Mouse (Mus musculus): ENCODE measurements around the gene Atp2c1. TPM values are rescaled to one million over a fixed set of nuclear protein-coding genes. Genes with fewer than 3 reads are reported as not detected.

Gene Atp2c1
- total RNA-seq, 2 experiments from 2014 or later = 15.4 to 33.7 TPM

GRCm38 (mm10) chr9:105494553-105495315 lies 32.4 kb downstream of the Atp2c1 start:
- peak; percentile 98 for ATAC-seq (replicated peaks; ENCODE audit: low FRiP score, poor library complexity, severe bottlenecking)

GRCm38 (mm10) chr9:105492744-105493143 lies 34.4 kb downstream of the Atp2c1 start:
- ATAC-seq (replicated peaks; ENCODE audit: low FRiP score, poor library complexity, severe bottlenecking) = no peak

- ATAC-seq (replicated peaks; ENCODE audit: low FRiP score, poor library complexity, severe bottlenecking) = no peak
These were observed 38.8 kb downstream of the Atp2c1 start for GRCm38 (mm10) chr9:105488363-105488762.

GRCm38 (mm10) chr9:105484338-105485084 lies 42.6 kb downstream of the Atp2c1 start:
- peak; percentile 74 for ATAC-seq (replicated peaks; ENCODE audit: low FRiP score, poor library complexity, severe bottlenecking)

- no peak for ATAC-seq (replicated peaks; ENCODE audit: low FRiP score, poor library complexity, severe bottlenecking)
These were observed 43.2 kb downstream of the Atp2c1 start for GRCm38 (mm10) chr9:105483880-105484279.

- ATAC-seq (replicated peaks; ENCODE audit: low FRiP score, poor library complexity, severe bottlenecking) = peak; percentile 59; the same call in 1 of the 2 replicates
These were observed 44.2 kb downstream of the Atp2c1 start for GRCm38 (mm10) chr9:105482715-105483510.

GRCm38 (mm10) chr9:105482070-105482469 lies 45.0 kb downstream of the Atp2c1 start:
- ATAC-seq (replicated peaks; ENCODE audit: low FRiP score, poor library complexity, severe bottlenecking) = no peak

GRCm38 (mm10) chr9:105476134-105476533 lies 51.0 kb downstream of the Atp2c1 start:
- ATAC-seq (replicated peaks; ENCODE audit: low FRiP score, poor library complexity, severe bottlenecking) = no peak

GRCm38 (mm10) chr9:105474910-105475309 lies 52.2 kb downstream of the Atp2c1 start:
- no peak for ATAC-seq (replicated peaks; ENCODE audit: low FRiP score, poor library complexity, severe bottlenecking)

GRCm38 (mm10) chr9:105467787-105468186 lies 59.3 kb downstream of the Atp2c1 start:
- no peak for ATAC-seq (replicated peaks; ENCODE audit: low FRiP score, poor library complexity, severe bottlenecking)

- ATAC-seq (replicated peaks; ENCODE audit: low FRiP score, poor library complexity, severe bottlenecking) = no peak
These were observed 65.6 kb downstream of the Atp2c1 start for GRCm38 (mm10) chr9:105461496-105461895.

- ATAC-seq (replicated peaks; ENCODE audit: low FRiP score, poor library complexity, severe bottlenecking) = no peak
These were observed 68.1 kb downstream of the Atp2c1 start for GRCm38 (mm10) chr9:105459032-105459431.

- no peak for ATAC-seq (replicated peaks; ENCODE audit: low FRiP score, poor library complexity, severe bottlenecking)
These were observed 118.6 kb downstream of the Atp2c1 start for GRCm38 (mm10) chr9:105408549-105408948.

- peak; percentile 99 for ATAC-seq (replicated peaks; ENCODE audit: low FRiP score, poor library complexity, severe bottlenecking)
These were observed 131.9 kb downstream of the Atp2c1 start, which contains the start of the genes Aste1 and Nek11 for GRCm38 (mm10) chr9:105395218-105395627. Gene Aste1 (plus strand): TSS chr9:105395392. Gene Nek11 (minus strand): TSS chr9:105395524.

- peak; percentile 18 for ATAC-seq (replicated peaks; ENCODE audit: low FRiP score, poor library complexity, severe bottlenecking)
These were observed 132.4 kb downstream of the Atp2c1 start for GRCm38 (mm10) chr9:105394720-105395119.

- ATAC-seq (replicated peaks; ENCODE audit: low FRiP score, poor library complexity, severe bottlenecking) = no peak
These were observed 136.5 kb downstream of the Atp2c1 start for GRCm38 (mm10) chr9:105390616-105391015.

GRCm38 (mm10) chr9:105389289-105389688 lies 137.8 kb downstream of the Atp2c1 start:
- peak; percentile 61; the same call in 1 of the 2 replicates for ATAC-seq (replicated peaks; ENCODE audit: low FRiP score, poor library complexity, severe bottlenecking)

GRCm38 (mm10) chr9:105387403-105387802 lies 139.7 kb downstream of the Atp2c1 start:
- ATAC-seq (replicated peaks; ENCODE audit: low FRiP score, poor library complexity, severe bottlenecking) = no peak

- no peak for ATAC-seq (replicated peaks; ENCODE audit: low FRiP score, poor library complexity, severe bottlenecking)
These were observed 147.5 kb downstream of the Atp2c1 start for GRCm38 (mm10) chr9:105379533-105380145.

GRCm38 (mm10) chr9:105377622-105378021 lies 149.5 kb downstream of the Atp2c1 start:
- ATAC-seq (replicated peaks; ENCODE audit: low FRiP score, poor library complexity, severe bottlenecking) = no peak
